8 mouse cellular contexts compared by ENCODE assay signal in genomic region chr2:31257096-31257495, GRCm38 (mm10). TPM values are rescaled to one million over a fixed set of nuclear protein-coding genes. Genes with fewer than 3 reads are reported as not detected.
DNase-seq lines count a peak whose midpoint lies in the region; ATAC-seq and TF ChIP-seq lines count a peak whose summit lies in the region.

No protein-coding gene starts in this region.

- no peak for TF ChIP-seq CTCF in cortical plate, adult 2 months (IDR thresholded peaks at IDR 0.05; ENCODE audit: extremely low read depth, insufficient read depth, low read length)

- H3ac ChIP-seq in myocyte (ENCODE audit: control insufficient read depth, insufficient read length), result no peak overlapping the region

- H3K36me3 ChIP-seq in hindbrain, embryonic 12.5 days, result 0 out of 2 replicates have a peak, but pooled peaks cover 3% of the 10 kb centered on the region
- no peaks in the 10 kb centered on the region for H3K36me3 ChIP-seq in myocyte (ENCODE audit: control insufficient read depth, insufficient read depth)

- TF ChIP-seq POLR2A in cortical plate, adult 2 months (IDR thresholded peaks at IDR 0.05; ENCODE audit: extremely low read depth, insufficient read depth, low read length), result peak; percentile 48; the same call in 1 of the 2 replicates
- TF ChIP-seq POLR2A in myocyte (IDR thresholded peaks at IDR 0.05; ENCODE audit: insufficient read length, low read depth), result no peak

- H3K27ac ChIP-seq in cortical plate, adult 2 months (ENCODE audit: insufficient read depth, low read length), result peak overlapping the region; percentile 79
- peak overlapping the region; percentile 18; the same call in 1 of the 2 replicates for H3K27ac ChIP-seq in hindbrain, embryonic 12.5 days

- peak; percentile 78 for DNase-seq in layer of hippocampus, adult 11-12 months (ENCODE audit: low spot score)
- no peak for DNase-seq in layer of hippocampus, adult 9-10 months (ENCODE audit: low spot score)
- DNase-seq in testis, postnatal 14 days (ENCODE audit: low spot score), result no peak
- no peak for DNase-seq in kidney, adult 8-10 months
- no peak for DNase-seq in ovary, adult 18-20 months (ENCODE audit: low spot score)

- ATAC-seq in hindbrain, embryonic 12.5 days (ENCODE audit: low FRiP score), result no peak

- peaks cover 17% of the 10 kb centered on the region for H3K4me1 ChIP-seq in cortical plate, adult 2 months (ENCODE audit: control insufficient read depth, insufficient read depth, low read length)
- peaks cover 57% of the 10 kb centered on the region for H3K4me1 ChIP-seq in hindbrain, embryonic 12.5 days

- H3K4me2 ChIP-seq in hindbrain, embryonic 12.5 days (replicated peaks), result no peak overlapping the region; the same call in 1 of the 2 replicates
- peak overlapping the region; percentile 94 for H3K4me2 ChIP-seq in myocyte (ENCODE audit: low read depth)

- 61% methylated on average over 6 of the region's 6 CpGs for whole genome bisulfite sequencing in hindbrain, embryonic 12.5 days

- no peaks in the 10 kb centered on the region for H3K9me3 ChIP-seq in hindbrain, embryonic 12.5 days (replicated peaks)

- H3K79me2 ChIP-seq in myocyte (ENCODE audit: control insufficient read depth, insufficient read depth), result peaks cover 65% of the 10 kb centered on the region

- H3K27me3 ChIP-seq in hindbrain, embryonic 12.5 days, result no peaks in the 10 kb centered on the region
- no peaks in the 10 kb centered on the region for H3K27me3 ChIP-seq in myocyte (ENCODE audit: control insufficient read depth, insufficient read depth, insufficient read length)

- H3K9ac ChIP-seq in hindbrain, embryonic 12.5 days, result 0 out of 2 replicates have a peak overlapping the region, but pooled peaks have one; percentile 10

- H3K4me3 ChIP-seq in cortical plate, adult 2 months (ENCODE audit: insufficient read depth, low read length), result 0 out of 2 replicates have a peak overlapping the region, but pooled peaks have one; percentile 1
- no peak overlapping the region for H3K4me3 ChIP-seq in hindbrain, embryonic 12.5 days
- H3K4me3 ChIP-seq in myocyte, result no peak overlapping the region

TF ChIP-seq in myocyte, 11 proteins besides CTCF, POLR2A, EP300 and RAD21:
- TF ChIP-seq CEBPB (IDR thresholded peaks at IDR 0.05; ENCODE audit: insufficient read depth, poor library complexity, severe bottlenecking), result no peak
- no peak for TF ChIP-seq POLR2AphosphoS2 (IDR thresholded peaks at IDR 0.05; ENCODE audit: insufficient read length, low read depth)
- no peak for TF ChIP-seq USF1 (IDR thresholded peaks at IDR 0.05; ENCODE audit: low read depth)
- no peak for TF ChIP-seq TCF12 (IDR thresholded peaks at IDR 0.05; ENCODE audit: insufficient read depth, poor library complexity, severe bottlenecking)
- peak in 1 of 3 experiments; percentile 38 for TF ChIP-seq MYOD1 (IDR thresholded peaks at IDR 0.05; ENCODE audit: control insufficient read depth in 1 of 3, insufficient read length in 2 of 3, low read depth in 2 of 3)
TF ChIP-seq in myocyte: peak in this region for 1.

RNA-seq across cellular contexts. Expression of gene Ncs1, which starts 11.5 kb away (rescaled TPM):
- polyA plus RNA-seq in cortical plate, adult 2 months (2012; rRNA removed), result 167 and 176 TPM in 2 replicates
- polyA plus RNA-seq in hindbrain, embryonic 12.5 days (2016; fragmentation: Nextera tagmentation; extraction: Ambion mirVana), result 99.8 and 107 TPM in 2 replicates
- polyA plus RNA-seq in myocyte (2012; fragmentation: generic; extraction: Trizol), result 36.1 TPM

RNA-seq across cellular contexts. Expression of gene Hmcn2, which starts 57.1 kb away (rescaled TPM):
- polyA plus RNA-seq in cortical plate, adult 2 months (2012; rRNA removed), result 1.5 TPM in 2 replicates
- 0.30 and 0.33 TPM in 2 replicates for polyA plus RNA-seq in hindbrain, embryonic 12.5 days (2016; fragmentation: Nextera tagmentation; extraction: Ambion mirVana)
- polyA plus RNA-seq in myocyte (2012; fragmentation: generic; extraction: Trizol), result 2.6 TPM
